Mouse (Mus musculus) hindbrain, embryonic 14.5 days (tissue): ENCODE measurements around the gene Ppef2. TPM values are rescaled to one million over a fixed set of nuclear protein-coding genes. Genes with fewer than 3 reads are reported as not detected.

Source experiments
- ATAC-seq: fragments of 200-750 bp; cut with Nextera tagmentation; 2 replicates; pipeline ENCODE4 v1.8.0; 2017; ENCODE audit warnings: moderate number of reproducible peaks, mild to moderate bottlenecking, moderate TSS enrichment, moderate library complexity; ENCODE audit not compliant: low FRiP score
- DNase-seq: peaks from one replicate; pipeline ENCODE4 v3.0.0-alpha.2; 2015; ENCODE audit warnings: low spot score
- H3K27ac ChIP-seq: fragments of 300-500 bp; sonication (generic); 2 replicates; pipeline ENCODE4 v1.5.1; 2014; ENCODE audit warnings: mild to moderate bottlenecking, moderate library complexity
- H3K27me3 ChIP-seq: fragments of 300-500 bp; sonication (generic); 2 replicates; pipeline ENCODE4 v1.6.1; 2014; ENCODE audit warnings: mild to moderate bottlenecking, low read length, mixed read lengths; ENCODE audit not compliant: control insufficient read depth, insufficient read depth
- H3K36me3 ChIP-seq: fragments of 300-500 bp; sonication (generic); replicated peaks from 2 replicates; pipeline ENCODE4 v1.6.1; 2014; ENCODE audit not compliant: control insufficient read depth, insufficient read depth
- H3K4me1 ChIP-seq: fragments of 300-500 bp; sonication (generic); replicated peaks from 2 replicates; pipeline ENCODE4 v1.6.1; 2014; ENCODE audit warnings: antibody characterized with exemption, low read length, mixed read lengths; ENCODE audit not compliant: control insufficient read depth, insufficient read depth
- H3K4me2 ChIP-seq: fragments of 300-500 bp; sonication (generic); replicated peaks from 2 replicates; pipeline ENCODE4 v1.6.1; 2014; ENCODE audit warnings: mild to moderate bottlenecking, moderate library complexity
- H3K4me3 ChIP-seq: fragments of 300-500 bp; sonication (generic); replicated peaks from 2 replicates; pipeline ENCODE4 v1.5.1; 2014; ENCODE audit warnings: mild to moderate bottlenecking, low read length
- H3K9ac ChIP-seq: fragments of 300-500 bp; sonication (generic); 2 replicates; pipeline ENCODE4 v1.6.1; 2014
- H3K9me3 ChIP-seq: fragments of 300-500 bp; sonication (generic); 2 replicates; pipeline ENCODE4 v1.6.1; 2016; ENCODE audit warnings: low read length; ENCODE audit not compliant: control insufficient read depth
- WGBS: fragments of 180-500 bp; shearing (Covaris S2); extraction: QIAGEN DNeasy Blood & Tissue Kit; methylation state at CpG from one replicate; pipeline ENCODE4 v1.1.7; 2014; 5-methylcytosine and 5-hydroxymethylcytosine counted together
- polyA plus RNA-seq: library from polyadenylated mRNA; unstranded; fragments of >200 nt; fragmentation: Nextera tagmentation; extraction: Ambion mirVana; gene quantifications from 2 replicates; pipeline ENCODE4 v1.2.1, GENCODE M21; 2014

Gene Ppef2
- polyA plus RNA-seq, 1 experiment from 2014 or later: 0.84 TPM

DNA sequence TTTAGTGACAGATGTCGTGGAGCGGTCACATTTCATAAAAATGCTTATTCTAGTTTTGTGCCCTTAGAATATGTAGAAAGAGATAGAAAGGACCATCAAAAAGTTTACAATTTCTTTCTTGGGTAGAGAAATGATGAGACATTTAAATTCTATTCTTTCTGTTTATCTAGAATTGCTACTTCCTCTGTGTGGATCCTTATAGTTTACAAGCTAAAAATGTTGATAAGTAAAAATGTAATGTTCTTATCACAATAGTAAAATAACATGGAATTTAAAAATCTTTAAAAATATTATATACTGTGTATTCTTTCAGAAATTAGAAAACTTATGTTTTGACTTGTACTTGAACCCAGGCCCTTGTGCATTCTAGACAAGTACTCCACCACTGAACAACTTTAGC, 11.2 kb downstream of the Ppef2 start:
- Histone ChIP-seq H3K27ac (no peak overlapping the region), H3K4me2 (no peak overlapping the region), H3K4me1 (no peaks in the 10 kb centered on the region), H3K9ac (no peak overlapping the region), H3K4me3 (no peak overlapping the region), H3K36me3 (no peaks in the 10 kb centered on the region), H3K9me3 (no peaks in the 10 kb centered on the region), H3K27me3 (no peaks in the 10 kb centered on the region)
- 96% methylated on average over 2 of the region's 2 CpGs for WGBS
- DNase-seq (no peak), ATAC-seq (no peak)

DNA sequence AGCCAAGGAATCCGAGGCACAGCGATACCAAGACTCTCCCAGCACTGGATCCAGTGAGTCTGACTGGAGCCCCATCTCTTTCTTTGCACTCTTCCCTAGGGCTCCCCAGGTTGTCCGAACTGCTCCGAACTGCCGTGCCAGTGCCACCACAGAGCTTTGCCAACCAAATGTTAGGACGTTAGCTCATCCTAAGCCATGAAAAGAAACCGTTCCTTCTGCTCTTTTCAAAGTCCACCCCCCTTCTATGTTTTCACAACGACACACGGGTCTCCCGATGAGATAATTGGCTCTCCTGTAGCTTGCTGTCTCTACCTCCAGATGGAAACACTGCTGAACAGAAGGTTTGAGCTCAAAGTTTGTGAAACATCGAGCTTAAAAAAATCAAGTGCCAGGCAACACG, 15.3 kb downstream of the Ppef2 start:
- H3K36me3 ChIP-seq: no peaks in the 10 kb centered on the region
- H3K27ac ChIP-seq: no peak overlapping the region
- no peak for DNase-seq
- H3K4me2 ChIP-seq: no peak overlapping the region
- H3K4me3 ChIP-seq: no peak overlapping the region
- H3K9ac ChIP-seq: no peak overlapping the region
- no peaks in the 10 kb centered on the region for H3K27me3 ChIP-seq
- no peak for ATAC-seq
- 93% methylated on average over 12 of the region's 12 CpGs for WGBS
- H3K4me1 ChIP-seq: no peaks in the 10 kb centered on the region
- no peaks in the 10 kb centered on the region for H3K9me3 ChIP-seq

DNA sequence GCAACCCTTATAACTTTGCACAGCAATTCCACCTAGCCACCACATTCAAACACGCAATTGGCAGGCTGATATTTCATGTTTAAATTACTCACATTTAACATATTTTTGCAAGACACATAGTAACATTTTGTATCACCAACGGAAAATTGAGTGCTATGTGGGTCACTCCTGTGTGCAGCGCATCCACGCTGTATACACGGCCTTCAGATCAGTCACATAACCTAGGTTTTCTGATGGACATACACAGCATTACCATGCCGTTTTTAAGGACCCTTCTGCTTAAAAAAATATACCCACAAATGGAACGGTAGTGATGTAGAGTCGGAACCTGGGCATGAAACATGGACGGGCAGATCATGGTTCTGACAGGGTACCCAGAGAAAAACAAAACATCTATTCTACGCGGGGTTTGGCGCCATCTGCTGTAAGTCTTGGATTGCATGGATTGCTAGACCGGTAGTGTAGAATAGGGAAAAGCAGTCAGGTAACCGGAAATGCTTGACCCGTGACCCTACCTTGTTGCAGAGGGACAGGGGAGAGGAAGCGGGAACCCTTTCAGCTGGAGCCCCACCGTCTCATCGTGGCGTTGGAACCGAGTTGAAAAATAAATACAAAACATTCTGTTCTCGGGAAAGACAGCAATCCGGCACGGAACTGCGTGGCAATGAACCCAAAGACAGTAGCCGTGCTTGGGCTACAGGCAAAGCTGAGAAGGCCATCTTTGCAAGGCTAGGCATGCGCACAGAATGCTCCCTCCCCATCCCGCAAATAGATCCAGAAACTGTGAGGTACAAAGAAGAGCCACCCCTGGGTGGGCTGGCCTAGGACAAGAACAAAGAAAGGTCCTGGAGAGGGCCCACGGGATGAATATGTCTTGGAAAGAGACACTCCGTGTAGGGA, 16.5 kb downstream of the Ppef2 start:
- H3K4me3 ChIP-seq: no peak overlapping the region
- H3K27me3 ChIP-seq: no peaks in the 10 kb centered on the region
- 41% methylated on average over 29 of the region's 29 CpGs for WGBS
- ATAC-seq (peak; percentile 67), DNase-seq (peak; percentile 82)
- no peak overlapping the region for H3K9ac ChIP-seq
- peak overlapping the region; percentile 24; the same call in 1 of the 2 replicates for H3K4me2 ChIP-seq
- no peak overlapping the region for H3K27ac ChIP-seq
- H3K9me3 ChIP-seq: no peaks in the 10 kb centered on the region
- H3K36me3 ChIP-seq: no peaks in the 10 kb centered on the region
- no peaks in the 10 kb centered on the region for H3K4me1 ChIP-seq

DNA sequence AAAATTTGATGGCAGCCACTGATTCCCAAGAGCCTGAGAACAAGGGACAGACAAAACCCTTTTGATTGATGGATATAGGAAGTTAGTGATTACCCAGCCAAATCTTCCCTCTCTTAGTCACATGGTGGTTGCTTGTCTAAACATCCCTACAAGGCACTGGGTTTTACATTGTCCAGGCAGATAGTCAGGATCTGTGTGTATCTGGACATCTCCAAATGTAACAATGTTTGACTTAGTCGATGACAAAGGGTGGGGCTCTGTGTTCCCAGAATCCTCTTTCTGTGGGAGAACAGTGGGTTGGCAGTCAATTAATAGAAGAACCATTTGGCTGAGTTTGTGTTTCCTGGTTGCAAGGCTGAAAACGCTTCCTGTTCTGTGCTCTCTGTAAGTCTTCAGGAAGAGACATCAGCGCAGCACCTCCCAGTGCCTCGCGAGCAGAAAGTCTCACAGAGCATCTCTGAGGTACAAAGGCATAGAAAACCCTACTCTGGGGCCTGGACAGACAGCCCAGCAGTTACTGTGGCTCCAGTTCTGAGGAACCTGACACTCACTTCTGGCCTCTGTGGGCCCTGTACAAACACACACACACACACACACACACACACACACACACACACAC, 21.0 kb downstream of the Ppef2 start:
- Histone ChIP-seq H3K4me1 (no peaks in the 10 kb centered on the region), H3K9ac (no peak overlapping the region), H3K4me3 (no peak overlapping the region), H3K36me3 (no peaks in the 10 kb centered on the region), H3K27ac (no peak overlapping the region), H3K4me2 (no peak overlapping the region), H3K27me3 (no peaks in the 10 kb centered on the region), H3K9me3 (no peaks in the 10 kb centered on the region)
- WGBS: 70% methylated on average over 5 of the region's 5 CpGs
- no peak for DNase-seq
- no peak for ATAC-seq

DNA sequence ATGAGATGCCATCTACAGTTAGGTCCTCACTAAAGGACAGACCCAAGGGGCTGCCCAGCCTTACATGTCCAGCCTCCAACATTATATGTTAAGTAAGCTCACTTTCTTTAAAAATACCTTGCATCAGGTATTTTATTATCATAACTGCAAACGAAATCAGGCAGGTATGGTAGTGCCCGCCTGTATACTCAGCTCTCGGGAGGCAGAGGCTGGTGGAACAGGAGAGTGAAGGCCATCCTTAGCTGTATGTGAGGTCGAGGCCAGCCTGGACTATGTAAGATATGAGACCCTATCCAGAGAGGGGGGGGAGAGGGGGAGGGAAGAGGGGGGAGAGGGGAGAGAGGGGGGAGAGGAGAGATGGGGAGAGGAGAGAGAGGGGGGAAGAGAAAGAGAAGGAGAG, 22.7 kb downstream of the Ppef2 start:
- no peak overlapping the region for H3K4me3 ChIP-seq
- H3K9me3 ChIP-seq: no peaks in the 10 kb centered on the region
- WGBS: 88% methylated on average over 4 of the region's 4 CpGs
- DNase-seq: no peak
- no peak overlapping the region for H3K9ac ChIP-seq
- no peak overlapping the region for H3K4me2 ChIP-seq
- no peak overlapping the region for H3K27ac ChIP-seq
- no peak for ATAC-seq
- H3K36me3 ChIP-seq: no peaks in the 10 kb centered on the region
- no peaks in the 10 kb centered on the region for H3K4me1 ChIP-seq
- no peaks in the 10 kb centered on the region for H3K27me3 ChIP-seq

DNA sequence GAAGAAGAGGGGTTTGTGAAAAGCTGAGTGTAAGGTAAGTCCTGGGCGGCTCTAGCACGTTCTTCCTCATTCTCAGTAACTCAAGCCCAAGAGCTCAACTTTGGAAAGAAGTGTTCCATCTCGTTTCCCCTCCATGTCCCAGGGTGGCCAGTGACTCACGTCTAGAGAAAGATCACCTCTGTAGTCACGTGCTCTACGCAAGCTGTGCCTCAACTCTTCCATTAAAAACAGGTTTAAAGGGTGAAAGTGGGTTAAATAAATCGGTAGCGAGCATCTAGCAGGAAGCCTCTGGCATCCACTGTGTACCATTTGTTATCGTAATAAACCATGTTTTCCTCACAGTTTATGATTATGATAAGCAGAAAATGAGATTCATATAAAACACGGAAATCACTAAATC, 24.2 kb downstream of the Ppef2 start:
- Histone ChIP-seq H3K9ac (no peak overlapping the region), H3K9me3 (no peaks in the 10 kb centered on the region), H3K4me2 (no peak overlapping the region), H3K4me1 (no peaks in the 10 kb centered on the region), H3K27ac (no peak overlapping the region), H3K27me3 (no peaks in the 10 kb centered on the region), H3K4me3 (no peak overlapping the region), H3K36me3 (no peaks in the 10 kb centered on the region)
- ATAC-seq (no peak), DNase-seq (no peak)
- 85% methylated on average over 10 of the region's 10 CpGs for WGBS

DNA sequence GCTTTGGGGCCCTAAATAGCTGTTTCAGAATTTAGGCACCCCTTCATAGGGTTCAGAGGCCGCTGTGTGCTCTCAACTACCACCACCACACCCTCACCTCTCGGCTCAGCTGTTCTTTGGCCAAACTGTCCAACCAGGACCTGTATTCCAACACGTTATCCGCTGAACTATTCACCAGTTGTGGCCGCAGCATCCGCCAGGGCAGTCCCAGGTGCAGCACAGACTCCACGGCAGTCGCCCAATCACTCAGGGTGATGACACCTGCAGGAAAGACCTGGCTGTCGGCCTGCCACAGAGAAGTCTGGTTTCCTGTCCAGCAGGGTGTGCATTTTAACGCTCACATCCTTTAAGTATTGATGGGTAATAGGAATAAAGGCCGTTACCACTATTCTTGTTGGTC, 25.8 kb downstream of the Ppef2 start:
- 84% methylated on average over 11 of the region's 11 CpGs for WGBS
- ATAC-seq: no peak
- no peaks in the 10 kb centered on the region for H3K36me3 ChIP-seq

DNA sequence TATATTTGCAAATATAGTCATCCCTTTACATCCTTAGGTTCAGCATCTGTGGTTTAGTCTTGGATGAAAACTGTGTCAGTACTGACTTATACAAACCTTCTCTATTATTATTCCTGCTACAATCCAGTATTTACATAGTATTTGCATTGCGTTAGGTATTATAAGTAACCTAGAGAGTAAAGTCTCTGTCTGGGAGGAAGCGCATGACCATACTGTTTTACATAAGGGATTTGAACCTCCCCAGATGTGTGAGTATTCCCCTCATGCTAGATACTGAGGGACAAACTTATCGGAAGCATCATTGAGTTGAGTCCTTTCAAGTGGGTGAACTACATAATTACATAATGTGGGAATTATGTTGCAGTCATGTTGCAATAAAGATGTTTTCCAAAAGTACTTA, 26.6 kb downstream of the Ppef2 start:
- H3K9ac ChIP-seq: no peak overlapping the region
- H3K4me1 ChIP-seq: no peaks in the 10 kb centered on the region
- DNase-seq: no peak
- H3K9me3 ChIP-seq: no peaks in the 10 kb centered on the region
- ATAC-seq: no peak
- H3K36me3 ChIP-seq: no peaks in the 10 kb centered on the region
- H3K4me3 ChIP-seq: no peak overlapping the region
- 94% methylated on average over 3 of the region's 3 CpGs for WGBS
- no peak overlapping the region for H3K4me2 ChIP-seq
- H3K27ac ChIP-seq: no peak overlapping the region
- no peaks in the 10 kb centered on the region for H3K27me3 ChIP-seq

More for the DNA sequence above, 25.8 kb downstream of the Ppef2 start:
- Histone ChIP-seq H3K4me2 (no peak overlapping the region), H3K27ac (no peak overlapping the region), H3K9me3 (no peaks in the 10 kb centered on the region), H3K27me3 (no peaks in the 10 kb centered on the region), H3K4me1 (no peaks in the 10 kb centered on the region), H3K4me3 (no peak overlapping the region), H3K9ac (no peak overlapping the region)
- DNase-seq: no peak

DNA sequence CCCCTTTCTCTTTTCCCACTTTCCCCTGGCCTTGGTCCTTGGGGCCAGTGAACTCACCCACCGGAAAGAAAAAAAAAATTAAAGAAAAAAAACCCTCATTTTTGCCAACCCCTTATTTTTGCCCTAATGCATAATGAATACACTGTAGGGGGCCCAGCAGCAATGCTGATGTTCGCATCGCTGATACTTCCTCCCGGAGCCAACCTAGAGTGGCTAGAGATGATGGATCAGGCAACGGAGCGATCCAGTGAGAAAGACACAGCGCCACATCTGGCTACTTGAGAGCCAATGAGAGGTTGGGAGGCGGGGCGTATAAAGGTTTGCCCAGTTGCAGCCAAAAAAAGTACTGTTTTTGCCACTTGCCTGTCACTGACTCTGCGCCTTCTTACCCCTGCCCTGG, 27.3 kb downstream of the Ppef2 start:
- WGBS: 28% methylated on average over 10 of the region's 10 CpGs
- Histone ChIP-seq H3K4me2 (no peak overlapping the region), H3K4me1 (no peaks in the 10 kb centered on the region), H3K4me3 (no peak overlapping the region), H3K27ac (no peak overlapping the region), H3K9me3 (no peaks in the 10 kb centered on the region), H3K9ac (no peak overlapping the region), H3K27me3 (no peaks in the 10 kb centered on the region), H3K36me3 (no peaks in the 10 kb centered on the region)
- DNase-seq (no peak), ATAC-seq (no peak)
